Mouse (Mus musculus) CH12.LX (cell line): Measurements from ENCODE around the gene Mtfp1.

Source experiments
- CHD2 ChIP-seq: IDR thresholded peaks from 2 replicates; pipeline ENCODE4 v1.6.1; 2011; ENCODE audit warnings: low read length, improper control_type of control experiment
- CTCF ChIP-seq, 2 experiments: IDR thresholded peaks in 1 of 2; conservative IDR thresholded peaks in 1 of 2; 2 replicates each; pipeline ENCODE4 v1.5.1; 2011 to 2012; ENCODE audit warnings: low read depth in 2 of 2, low read length in 2 of 2, improper control_type of control experiment in 1 of 2, inconsistent platforms in 1 of 2, mild to moderate bottlenecking in 1 of 2, moderate library complexity in 1 of 2
- EP300 ChIP-seq: IDR thresholded peaks from 2 replicates; pipeline ENCODE4 v1.6.1; 2011; ENCODE audit warnings: low read length, improper control_type of control experiment
- GABPA ChIP-seq: IDR thresholded peaks from 2 replicates; pipeline ENCODE4 v1.6.1; 2012; ENCODE audit warnings: low read depth, low read length, improper control_type of control experiment, inconsistent platforms; ENCODE audit not compliant: insufficient replicate concordance
- HCFC1 ChIP-seq: IDR thresholded peaks from 2 replicates; pipeline ENCODE4 v1.6.1; 2012; ENCODE audit warnings: low read depth, mild to moderate bottlenecking, inconsistent platforms, low read length, improper control_type of control experiment
- MAFK ChIP-seq: IDR thresholded peaks from 2 replicates; pipeline ENCODE4 v1.6.1; 2011; ENCODE audit warnings: low read length, improper control_type of control experiment; ENCODE audit not compliant: insufficient replicate concordance
- MAX ChIP-seq: IDR thresholded peaks from 2 replicates; pipeline ENCODE4 v1.6.1; 2011; ENCODE audit warnings: low read length, improper control_type of control experiment
- MXI1 ChIP-seq: IDR thresholded peaks from 2 replicates; pipeline ENCODE4 v1.6.1; 2011; ENCODE audit warnings: mild to moderate bottlenecking, low read depth, low read length, improper control_type of control experiment
- POLR2A ChIP-seq: IDR thresholded peaks from 2 replicates; pipeline ENCODE4 v1.6.1; 2011; ENCODE audit warnings: low read depth, mild to moderate bottlenecking, improper control_type of control experiment, low read length
- RAD21 ChIP-seq: IDR thresholded peaks from 2 replicates; pipeline ENCODE4 v1.6.1; 2011; ENCODE audit warnings: low read depth, mild to moderate bottlenecking, low read length, improper control_type of control experiment, moderate library complexity
- TBP ChIP-seq: conservative IDR thresholded peaks from 2 replicates; pipeline ENCODE4 v1.6.1; 2011; ENCODE audit warnings: low read depth, low read length, improper control_type of control experiment
- TCF12 ChIP-seq: IDR thresholded peaks from 2 replicates; pipeline ENCODE4 v1.6.1; 2014; ENCODE audit warnings: low read depth, mild to moderate bottlenecking, inconsistent platforms, low read length, improper control_type of control experiment
- USF1 ChIP-seq: IDR thresholded peaks from 2 replicates; pipeline ENCODE4 v1.6.1; 2014; ENCODE audit warnings: low read depth, mild to moderate bottlenecking, inconsistent platforms, low read length, improper control_type of control experiment

DNA sequence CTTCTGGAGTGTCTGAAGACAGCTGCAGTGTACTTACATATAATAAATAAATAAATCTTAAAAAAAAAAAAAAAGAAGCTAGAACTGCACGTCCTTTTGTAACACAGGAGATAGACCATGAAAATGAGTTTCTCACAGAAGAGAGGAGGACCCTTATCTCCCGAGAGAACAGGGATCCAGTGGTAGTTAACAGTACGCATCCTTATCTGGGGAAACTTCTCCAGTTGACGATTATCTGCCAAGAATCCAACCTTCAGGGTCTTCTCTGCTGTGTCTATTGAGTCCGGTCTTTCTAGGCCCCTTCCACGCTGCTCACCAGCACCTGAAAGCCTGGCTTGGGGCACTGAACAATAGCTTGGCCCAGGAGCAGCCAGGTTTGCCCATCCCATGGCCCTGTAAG lies 18.7 kb upstream of the Mtfp1 start:
- TF ChIP-seq CTCF (conservative IDR thresholded peaks at IDR 0.05 in 1 of 2, IDR thresholded peaks at IDR 0.05 in 1 of 2; ENCODE audit: low read depth in 2 of 2, low read length in 2 of 2) = no peak
- no peak for TF ChIP-seq USF1
- TF ChIP-seq CHD2 = no peak
- no peak for TF ChIP-seq POLR2A
- TF ChIP-seq EP300 = no peak
- no peak for TF ChIP-seq TBP
- TF ChIP-seq HCFC1 = no peak
- TF ChIP-seq RAD21 = no peak
- no peak for TF ChIP-seq TCF12
- no peak for TF ChIP-seq MXI1
- TF ChIP-seq GABPA = no peak
- no peak for TF ChIP-seq MAFK
- no peak for TF ChIP-seq MAX
